Mouse (Mus musculus) T-helper 2 cell (primary cell): Measurements from ENCODE around the gene Trim60.
"Not testable (repeated sequence)": the region's sequence is repeated elsewhere in the genome, so short reads cannot be mapped to it uniquely, and the experiment has no call there.

Experiments
- in situ Hi-C: fragments of 300-600 bp; cut with MboI, MseI; formaldehyde crosslinking; loops from one replicate; pipeline ENCODE4 v1.15.1; 2025; ENCODE audit warnings: high pct_unique_total_duplicates

Trim60 gene

DNA sequence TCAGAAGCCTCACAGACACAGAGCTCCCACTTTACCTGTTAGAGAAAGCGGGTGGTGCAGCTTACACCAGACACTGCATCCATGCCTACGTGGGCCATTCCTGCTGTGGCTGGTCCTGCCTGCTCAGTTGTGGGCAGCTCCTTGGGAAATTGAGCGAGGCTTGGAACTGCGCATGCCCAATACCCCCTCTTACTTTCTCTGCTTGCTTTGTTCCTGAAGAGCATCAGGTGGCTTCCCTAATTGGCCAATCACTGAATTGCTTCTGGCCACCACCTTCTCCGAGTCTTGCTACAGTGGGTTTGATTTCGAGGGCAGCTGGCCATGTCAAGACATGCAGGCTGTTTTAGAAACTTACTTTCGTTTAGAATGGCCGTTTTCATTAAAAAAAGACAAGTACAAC lies at the start of gene Trim60, which contains the start of gene Trim61:
Gene Trim60 (minus strand): TSS at position 162 of the 400 bp plus-strand sequence.
Gene Trim61 (minus strand): TSS at position 101 of the 400 bp plus-strand sequence.
- in situ Hi-C loops, result no loop called here

- in situ Hi-C loops, result no loop called here
Measured at GRCm38 (mm10) chr8:65067694-65068472, 49.5 kb upstream of the Trim60 start.

DNA sequence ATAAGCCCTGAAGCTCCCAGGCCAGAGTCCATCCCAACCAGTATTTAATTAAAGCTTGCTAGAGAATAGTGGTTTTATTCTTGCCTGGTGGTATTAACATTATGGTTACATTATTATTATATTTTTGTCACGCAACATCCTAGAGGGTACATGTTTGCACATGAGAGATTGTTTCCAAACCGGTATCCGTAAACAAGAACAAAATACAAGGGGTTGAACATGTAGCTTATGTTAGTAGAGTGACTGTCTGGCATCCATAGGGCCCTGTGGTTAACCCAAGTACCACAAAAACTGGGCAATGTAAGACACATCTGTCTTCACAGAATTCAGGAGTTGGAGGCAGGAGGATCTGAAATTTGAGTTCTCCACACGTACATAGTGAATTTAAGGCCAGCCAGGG lies 48.6 kb upstream of the Trim60 start:
- in situ Hi-C loops, result no loop called here

GRCm38 (mm10) chr8:65065622-65066021 lies 47.2 kb upstream of the Trim60 start:
- in situ Hi-C loops, result no loop called here

DNA sequence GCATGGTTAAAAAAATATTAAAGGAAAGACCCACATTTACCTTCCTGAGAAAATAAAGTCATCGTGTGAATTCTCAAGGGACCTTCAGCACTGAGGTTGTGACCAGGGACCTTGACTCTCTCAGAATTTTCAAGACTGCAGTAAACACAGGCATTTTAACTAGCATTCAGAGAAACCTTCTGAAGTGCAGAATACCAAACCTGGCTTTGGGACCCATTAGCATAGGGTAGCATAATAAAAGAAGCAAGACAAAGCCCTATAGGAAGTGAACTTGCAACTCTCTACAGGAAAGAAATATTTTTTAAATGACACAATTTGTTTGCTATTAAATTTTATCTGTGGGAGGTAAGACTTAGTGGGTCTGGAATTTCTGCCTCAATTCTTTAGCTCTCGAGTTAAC lies 45.7 kb upstream of the Trim60 start:
- in situ Hi-C loops, result no loop called here

GRCm38 (mm10) chr8:65062195-65062594 lies 43.8 kb upstream of the Trim60 start:
- in situ Hi-C loops, result no loop called here

GRCm38 (mm10) chr8:65056722-65057121 lies 38.3 kb upstream of the Trim60 start:
- in situ Hi-C loops, result no loop called here

- in situ Hi-C loops, result no loop called here
Measured at GRCm38 (mm10) chr8:65053968-65054367, 35.6 kb upstream of the Trim60 start.

DNA sequence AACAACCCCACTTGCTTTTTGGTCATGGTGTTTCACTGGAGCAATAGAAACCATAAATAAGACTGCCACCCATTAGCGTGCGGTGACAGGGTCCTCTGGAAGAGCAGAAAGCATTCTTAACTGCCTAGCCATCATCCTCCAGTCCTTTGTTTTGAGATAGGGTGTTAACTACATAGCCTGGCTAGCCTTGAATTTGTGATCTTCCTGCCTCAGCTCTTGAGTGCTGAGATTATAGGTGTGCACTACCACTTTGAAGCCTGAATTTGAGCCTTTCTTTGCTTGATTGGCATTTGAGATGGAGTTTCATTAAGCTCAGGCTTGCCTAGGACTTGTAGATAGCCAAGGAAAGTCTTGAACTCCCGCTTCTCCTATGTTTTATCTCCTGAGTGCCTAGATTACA lies 35.2 kb upstream of the Trim60 start:
- in situ Hi-C loops, result no loop called here

GRCm38 (mm10) chr8:65047801-65048200 lies 29.4 kb upstream of the Trim60 start:
- in situ Hi-C loops, result no loop called here

DNA sequence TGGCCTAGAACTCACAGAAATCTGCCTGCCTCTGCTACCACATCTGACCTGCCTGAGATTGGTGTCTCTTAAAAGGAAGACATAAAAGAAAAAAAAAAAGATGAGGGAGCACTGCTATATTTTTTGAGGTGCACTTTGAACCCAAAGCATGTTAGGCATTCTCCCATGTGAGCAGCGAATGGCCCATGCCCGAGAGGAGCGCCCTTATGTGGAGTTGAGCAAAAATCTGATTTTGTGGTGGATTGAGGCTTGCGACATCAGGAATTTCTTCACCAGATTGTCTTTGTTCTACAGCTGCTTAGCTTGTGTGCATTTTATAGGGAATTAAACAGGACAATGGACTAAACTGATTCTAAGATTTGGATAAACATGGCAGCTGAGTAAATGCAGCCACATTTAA lies 28.8 kb upstream of the Trim60 start:
- in situ Hi-C loops, result no loop called here

DNA sequence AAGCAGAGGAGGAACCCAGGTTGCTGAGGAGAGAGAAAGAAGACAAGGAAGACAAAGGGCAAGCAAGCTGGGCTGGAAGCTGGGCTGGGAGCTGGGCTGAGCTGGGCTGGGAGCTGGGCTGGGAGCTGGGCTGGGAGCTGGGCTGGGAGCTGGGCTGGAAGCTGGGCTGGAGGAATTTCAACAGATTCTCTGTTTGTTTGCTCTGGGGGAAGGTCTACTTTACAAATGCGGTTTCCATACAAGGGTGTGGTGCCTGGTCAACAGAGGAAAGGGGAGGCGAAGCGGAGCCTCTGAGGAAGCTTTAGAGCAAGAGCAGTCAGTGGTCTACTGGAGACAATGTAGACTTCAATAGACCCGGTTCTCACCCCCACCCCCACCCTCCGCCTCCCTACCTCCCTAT lies 28.2 kb upstream of the Trim60 start:
- in situ Hi-C loops, result no loop called here

DNA sequence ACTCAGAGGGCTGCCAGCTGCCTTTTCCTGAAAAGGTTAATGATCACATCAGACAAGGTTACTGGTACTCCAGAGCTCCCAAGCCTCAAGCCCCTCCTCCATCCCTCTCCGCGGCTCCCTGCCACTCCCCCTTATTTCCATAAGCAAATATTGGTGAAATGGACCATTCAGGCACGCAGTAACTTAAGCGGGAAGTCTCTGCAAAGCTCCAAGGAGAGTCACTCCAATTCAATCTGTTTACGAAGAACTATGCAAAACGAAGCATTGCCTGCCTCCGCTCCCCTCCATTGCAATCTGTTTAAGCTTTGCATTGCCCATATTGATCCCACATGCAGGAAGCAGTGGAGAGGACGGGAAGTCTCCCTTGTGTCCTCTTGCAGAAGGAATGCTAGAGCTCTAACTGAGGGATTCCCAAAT lies 18.7 kb upstream of the Trim60 start, which contains the start of gene Apela:
Gene Apela (minus strand): TSS at position 220 of the 417 bp plus-strand sequence.
- in situ Hi-C loops, result no loop called here

DNA sequence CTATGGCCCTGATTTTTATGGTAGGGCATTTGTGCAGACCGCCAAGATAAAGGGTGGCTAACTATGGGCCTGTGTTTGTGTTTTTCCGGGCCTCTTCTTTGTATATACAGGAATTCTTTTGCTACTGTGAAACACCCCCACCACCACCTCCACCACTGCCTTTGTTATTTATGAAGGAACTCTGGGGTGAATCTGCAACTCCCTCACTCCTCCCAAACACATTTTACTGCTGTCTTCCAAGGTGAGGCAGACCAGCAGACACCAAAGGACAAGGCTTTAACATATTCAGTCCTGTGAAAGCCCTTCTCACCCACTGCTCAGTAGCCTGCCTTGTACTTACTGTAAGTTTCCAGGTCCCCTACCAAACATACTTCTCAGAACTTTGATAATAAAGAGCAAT lies 15.8 kb upstream of the Trim60 start:
- in situ Hi-C loops, result no loop called here

DNA sequence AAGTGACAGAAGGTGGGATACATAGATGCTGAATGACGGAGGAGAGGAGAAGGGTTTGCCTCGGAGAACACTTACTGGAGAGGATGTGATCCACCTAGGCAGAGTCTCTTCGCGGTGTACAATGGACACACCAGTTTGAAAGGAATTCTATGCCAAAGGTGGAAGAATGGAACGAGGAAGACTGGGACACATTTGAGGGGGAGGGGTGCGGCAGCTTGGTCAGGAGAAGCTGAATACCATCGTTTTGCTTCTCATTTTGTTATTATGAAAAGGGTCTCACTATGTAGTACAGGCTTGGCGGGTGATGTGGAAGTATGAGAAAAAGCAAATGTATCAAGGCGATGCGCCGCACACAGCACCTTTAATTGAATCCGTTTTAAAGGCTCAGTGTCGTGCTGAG lies 14.7 kb upstream of the Trim60 start:
- in situ Hi-C loops, result no loop called here

- in situ Hi-C loops, result no loop called here
Measured at GRCm38 (mm10) chr8:65032107-65032506, 13.7 kb upstream of the Trim60 start.

DNA sequence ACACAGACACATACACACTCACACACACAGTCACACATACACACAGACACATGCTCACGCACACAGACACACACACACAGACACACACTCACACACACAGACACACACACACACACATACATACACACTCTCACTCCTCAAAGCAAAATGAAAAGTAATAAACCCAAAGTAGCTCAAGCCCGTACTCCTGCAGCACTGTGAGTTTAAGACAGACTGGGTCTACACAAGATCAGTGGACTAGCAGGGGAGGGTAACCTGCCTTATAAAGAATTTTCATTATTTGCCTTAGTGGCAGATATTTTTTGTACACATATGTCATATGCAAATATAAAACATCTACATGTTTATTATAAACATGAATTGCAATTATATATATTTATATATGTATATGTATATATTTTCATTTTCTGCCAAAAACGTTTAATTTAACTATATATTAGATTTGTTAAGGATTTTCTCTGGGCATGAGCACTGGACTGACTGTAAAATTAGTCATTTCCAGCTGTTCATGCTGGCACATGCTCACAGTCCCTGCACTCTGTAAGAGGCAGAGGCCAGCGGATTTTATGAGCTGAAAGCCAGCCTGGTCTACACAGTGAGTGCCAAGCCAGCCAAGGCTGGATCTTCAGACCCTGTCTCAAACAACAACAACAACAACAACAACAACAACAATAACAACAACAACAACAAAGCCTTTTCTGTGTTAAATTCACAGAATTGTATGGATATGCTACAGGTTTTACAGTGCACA lies 12.5 kb upstream of the Trim60 start:
- in situ Hi-C loops, result no loop called here

DNA sequence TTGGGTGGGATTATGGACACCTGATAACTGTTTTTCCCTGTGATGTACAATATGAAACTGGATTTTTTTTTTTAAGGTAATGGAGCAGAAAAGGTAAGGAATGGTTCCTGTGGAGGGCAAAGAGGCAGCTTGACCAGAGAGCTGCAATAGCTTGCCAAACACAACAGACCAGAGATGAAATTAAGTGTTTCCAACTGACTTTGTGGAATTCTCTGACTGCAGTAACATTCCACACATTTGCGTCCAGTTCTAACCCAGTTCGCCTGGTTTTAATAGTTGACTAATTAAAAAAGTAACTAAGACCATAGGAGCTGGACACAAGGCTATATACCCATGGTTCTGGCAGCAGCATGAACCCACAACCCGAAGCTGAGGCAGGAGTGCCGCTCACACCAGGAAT lies 11.4 kb upstream of the Trim60 start:
- in situ Hi-C loops, result no loop called here

DNA sequence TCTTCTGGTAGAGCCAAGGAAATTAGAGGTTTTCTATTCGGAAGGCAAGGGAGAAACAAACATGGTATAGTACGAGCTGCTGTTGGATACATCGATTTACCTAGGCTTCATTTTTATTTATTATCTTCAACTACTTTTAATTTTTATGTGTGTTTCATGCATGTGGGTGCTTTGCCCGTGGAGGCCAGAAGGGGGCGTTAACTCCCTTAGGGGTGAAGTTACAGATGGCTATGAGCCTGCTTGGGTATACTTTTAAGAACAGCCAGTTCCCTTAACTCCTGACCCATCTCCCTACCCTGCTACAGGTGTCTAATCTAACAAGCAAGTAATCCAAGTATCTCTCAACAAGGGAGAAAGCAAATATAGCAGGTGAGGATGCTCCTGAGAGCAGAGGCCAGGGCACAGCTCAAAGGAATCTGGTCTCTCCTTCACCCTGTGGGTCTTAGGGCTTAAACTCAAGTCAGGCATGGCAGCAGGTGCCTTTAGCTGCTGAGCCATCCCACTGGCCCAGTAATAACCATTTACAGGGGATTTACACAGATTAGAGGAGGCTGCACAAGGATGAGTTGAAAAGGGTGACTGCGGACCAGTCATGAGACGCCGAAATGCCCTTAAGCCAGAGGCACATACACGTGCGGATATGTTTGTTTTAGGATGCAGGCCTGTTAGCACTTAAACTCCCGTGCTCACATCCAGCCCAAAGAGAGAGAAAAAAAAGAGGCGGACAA lies 10.7 kb upstream of the Trim60 start:
- in situ Hi-C loops, result no loop called here

DNA sequence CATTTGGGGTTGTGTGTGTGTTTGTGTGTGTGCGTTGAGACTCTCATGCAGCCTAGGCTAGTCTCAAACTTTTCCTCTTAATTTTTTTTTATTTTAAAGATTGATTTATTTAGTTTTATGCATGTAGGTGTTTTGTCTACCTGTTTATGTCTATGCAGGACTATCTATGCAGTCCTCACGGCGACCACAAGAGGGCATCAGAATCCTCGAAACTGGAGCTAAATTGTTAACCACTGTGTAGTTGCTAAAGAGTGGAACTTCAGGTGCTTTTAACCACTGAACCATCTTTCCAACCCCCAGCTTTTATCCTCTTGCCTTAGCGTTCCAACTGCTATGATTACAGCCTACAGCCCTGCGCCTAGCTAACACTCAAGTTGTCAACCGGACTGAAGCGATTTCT lies 4.1 kb upstream of the Trim60 start:
- in situ Hi-C loops, result no loop called here

- in situ Hi-C loops, result not testable (repeated sequence)
Measured at GRCm38 (mm10) chr8:65007616-65008015, 10.8 kb downstream of the Trim60 start.

GRCm38 (mm10) chr8:64998806-64999365 lies 19.5 kb downstream of the Trim60 start:
- in situ Hi-C loops, result no loop called here
